Mouse (Mus musculus) erythroblast, embryonic 14.5 days (primary cell): ENCODE results near the gene Trrap.

Experiments
- GATA1 ChIP-seq: IDR thresholded peaks from 2 replicates; pipeline ENCODE4 v1.6.1; 2012; ENCODE audit warnings: low read length, inconsistent platforms, mixed read lengths
- TAL1 ChIP-seq: IDR thresholded peaks from 3 replicates; pipeline ENCODE4 v1.6.1; 2012; ENCODE audit warnings: low read length, inconsistent platforms, mixed read lengths

GRCm38 (mm10) chr5:144761161-144761868, 6.2 kb upstream of the Trrap start, which contains the start of gene Tmem130:
- no peak for TF ChIP-seq GATA1
- no peak for TF ChIP-seq TAL1
